Mouse (Mus musculus): ENCODE results near the gene Plbd2. TPM values are rescaled to one million over a fixed set of nuclear protein-coding genes. Genes with fewer than 3 reads are reported as not detected.
"Not testable (repeated sequence)": the region's sequence is repeated elsewhere in the genome, so short reads cannot be mapped to it uniquely, and the experiment has no call there.

The Plbd2 gene
- polyA plus RNA-seq, 1 experiment from 2014 or later: 24.0 TPM

- Histone ChIP-seq H3K4me2 (replicated peaks) (no peak overlapping the region), H3K36me3 (no peaks in the 10 kb centered on the region), H3K9me3 (no peaks in the 10 kb centered on the region), H3K27me3 (no peaks in the 10 kb centered on the region; the same call in 1 of the 2 replicates), H3K4me3 (no peak overlapping the region), H3K27ac (replicated peaks) (no peak overlapping the region), H3K9ac (replicated peaks) (no peak overlapping the region), H3K4me1 (peaks cover 34% of the 10 kb centered on the region)
- ATAC-seq (replicated peaks): no peak
- 55% methylated on average over 9 of the region's 9 CpGs for WGBS
Measured at GRCm38 (mm10) chr5:120506490-120506889, 3.1 kb upstream of the Plbd2 start.

GRCm38 (mm10) chr5:120505781-120506180 is 2.4 kb upstream of the Plbd2 start:
- no peaks in the 10 kb centered on the region for H3K27me3 ChIP-seq
- no peak overlapping the region for H3K4me2 ChIP-seq (replicated peaks)
- WGBS: 75% methylated on average over 9 of the region's 9 CpGs
- no peaks in the 10 kb centered on the region for H3K36me3 ChIP-seq
- H3K27ac ChIP-seq (replicated peaks): no peak overlapping the region
- H3K9ac ChIP-seq (replicated peaks): no peak overlapping the region
- H3K9me3 ChIP-seq: no peaks in the 10 kb centered on the region
- peaks cover 27% of the 10 kb centered on the region for H3K4me1 ChIP-seq
- no peak for ATAC-seq (replicated peaks)
- no peak overlapping the region for H3K4me3 ChIP-seq

- no peaks in the 10 kb centered on the region for H3K9me3 ChIP-seq
- H3K9ac ChIP-seq (replicated peaks): no peak overlapping the region
- no peak overlapping the region for H3K4me2 ChIP-seq (replicated peaks)
- H3K4me1 ChIP-seq: peaks cover 23% of the 10 kb centered on the region
- WGBS: 23% methylated on average over 16 of the region's 16 CpGs
- H3K4me3 ChIP-seq: no peak overlapping the region
- no peaks in the 10 kb centered on the region for H3K27me3 ChIP-seq
- ATAC-seq (replicated peaks): peak; percentile 33; the same call in 1 of the 2 replicates
- H3K36me3 ChIP-seq: no peaks in the 10 kb centered on the region
- no peak overlapping the region for H3K27ac ChIP-seq (replicated peaks)
Measured at GRCm38 (mm10) chr5:120505368-120505767, 1.9 kb upstream of the Plbd2 start.

GRCm38 (mm10) chr5:120502675-120503143 is 716 bp downstream of the Plbd2 start:
- no peaks in the 10 kb centered on the region for H3K36me3 ChIP-seq
- no peaks in the 10 kb centered on the region for H3K9me3 ChIP-seq
- H3K27me3 ChIP-seq: no peaks in the 10 kb centered on the region
- 6% methylated on average over 12 of the region's 12 CpGs for WGBS
- H3K27ac ChIP-seq (replicated peaks): no peak overlapping the region
- no peak for ATAC-seq (replicated peaks)
- H3K4me1 ChIP-seq: peaks cover 19% of the 10 kb centered on the region
- H3K4me2 ChIP-seq (replicated peaks): peak overlapping the region; percentile 94
- peak overlapping the region; percentile 83 for H3K9ac ChIP-seq (replicated peaks)
- peak overlapping the region; percentile 90 for H3K4me3 ChIP-seq

- Histone ChIP-seq H3K4me2 (replicated peaks) (peak overlapping the region; percentile 94), H3K4me1 (peaks cover 19% of the 10 kb centered on the region), H3K27ac (replicated peaks) (no peak overlapping the region), H3K27me3 (no peaks in the 10 kb centered on the region), H3K9me3 (no peaks in the 10 kb centered on the region), H3K9ac (replicated peaks) (0 out of 2 replicates have a peak overlapping the region, but pooled peaks have one; percentile 83), H3K36me3 (no peaks in the 10 kb centered on the region), H3K4me3 (peak overlapping the region; percentile 90)
- ATAC-seq (replicated peaks): no peak
- WGBS: 65% methylated on average over 9 of the region's 9 CpGs
Measured at GRCm38 (mm10) chr5:120502147-120502621, 1.2 kb downstream of the Plbd2 start.

- not testable (repeated sequence) for H3K4me2 ChIP-seq (replicated peaks); H3K27ac ChIP-seq (replicated peaks); H3K36me3 ChIP-seq; H3K9me3 ChIP-seq; H3K27me3 ChIP-seq; H3K9ac ChIP-seq (replicated peaks); ATAC-seq (replicated peaks); H3K4me3 ChIP-seq
- WGBS: 89% methylated on average over 9 of the region's 9 CpGs
- H3K4me1 ChIP-seq: peaks cover 15% of the 10 kb centered on the region
Measured at GRCm38 (mm10) chr5:120500609-120501008, 2.8 kb downstream of the Plbd2 start.

- Histone ChIP-seq H3K4me3 (no peak overlapping the region), H3K4me1 (peaks cover 15% of the 10 kb centered on the region), H3K36me3 (no peaks in the 10 kb centered on the region), H3K27me3 (no peaks in the 10 kb centered on the region), H3K27ac (replicated peaks) (no peak overlapping the region), H3K9ac (replicated peaks) (no peak overlapping the region), H3K4me2 (replicated peaks) (no peak overlapping the region), H3K9me3 (no peaks in the 10 kb centered on the region)
- no peak for ATAC-seq (replicated peaks)
- 85% methylated on average over 4 of the region's 4 CpGs for WGBS
Measured at GRCm38 (mm10) chr5:120499202-120499601, 4.2 kb downstream of the Plbd2 start.

- no peak for ATAC-seq (replicated peaks)
- H3K27me3 ChIP-seq: no peaks in the 10 kb centered on the region
- no peak overlapping the region for H3K4me2 ChIP-seq (replicated peaks)
- no peaks in the 10 kb centered on the region for H3K9me3 ChIP-seq
- no peak overlapping the region for H3K4me3 ChIP-seq
- H3K9ac ChIP-seq (replicated peaks): no peak overlapping the region
- peaks cover 9% of the 10 kb centered on the region for H3K4me1 ChIP-seq
- no peak overlapping the region for H3K27ac ChIP-seq (replicated peaks)
- 91% methylated on average over 3 of the region's 3 CpGs for WGBS
- 0 out of 2 replicates have a peak, but pooled peaks cover 10% of the 10 kb centered on the region for H3K36me3 ChIP-seq
Measured at GRCm38 (mm10) chr5:120497071-120497470, 6.4 kb downstream of the Plbd2 start.

- Histone ChIP-seq H3K4me1 (peaks cover 7% of the 10 kb centered on the region), H3K9ac (replicated peaks) (no peak overlapping the region), H3K36me3 (0 out of 2 replicates have a peak, but pooled peaks cover 10% of the 10 kb centered on the region), H3K27me3 (no peaks in the 10 kb centered on the region), H3K4me3 (no peak overlapping the region), H3K27ac (replicated peaks) (no peak overlapping the region), H3K4me2 (replicated peaks) (no peak overlapping the region), H3K9me3 (no peaks in the 10 kb centered on the region)
- ATAC-seq (replicated peaks): no peak
- 86% methylated on average over 13 of the region's 13 CpGs for WGBS
Measured at GRCm38 (mm10) chr5:120495703-120496226, 7.7 kb downstream of the Plbd2 start.

- 0 out of 2 replicates have a peak, but pooled peaks cover 10% of the 10 kb centered on the region for H3K36me3 ChIP-seq
- H3K4me2 ChIP-seq (replicated peaks): no peak overlapping the region
- peaks cover 13% of the 10 kb centered on the region for H3K4me1 ChIP-seq
- no peaks in the 10 kb centered on the region for H3K9me3 ChIP-seq
- H3K9ac ChIP-seq (replicated peaks): no peak overlapping the region
- 70% methylated on average over 10 of the region's 10 CpGs for WGBS
- no peak overlapping the region for H3K4me3 ChIP-seq
- no peaks in the 10 kb centered on the region for H3K27me3 ChIP-seq
- no peak overlapping the region for H3K27ac ChIP-seq (replicated peaks)
- ATAC-seq (replicated peaks): no peak
Measured at GRCm38 (mm10) chr5:120495064-120495702, 8.2 kb downstream of the Plbd2 start.

GRCm38 (mm10) chr5:120493873-120494395 is 9.5 kb downstream of the Plbd2 start:
- Histone ChIP-seq H3K9me3 (no peaks in the 10 kb centered on the region), H3K36me3 (0 out of 2 replicates have a peak, but pooled peaks cover 10% of the 10 kb centered on the region), H3K4me3 (no peak overlapping the region), H3K4me1 (peaks cover 14% of the 10 kb centered on the region), H3K27ac (replicated peaks) (no peak overlapping the region), H3K27me3 (no peaks in the 10 kb centered on the region), H3K9ac (replicated peaks) (no peak overlapping the region), H3K4me2 (replicated peaks) (no peak overlapping the region)
- ATAC-seq (replicated peaks): no peak
- 77% methylated on average over 9 of the region's 9 CpGs for WGBS

GRCm38 (mm10) chr5:120493440-120493839 is 10.0 kb downstream of the Plbd2 start:
- Histone ChIP-seq H3K36me3 (0 out of 2 replicates have a peak, but pooled peaks cover 10% of the 10 kb centered on the region), H3K9ac (replicated peaks) (no peak overlapping the region), H3K4me1 (peaks cover 14% of the 10 kb centered on the region)

More at GRCm38 (mm10) chr5:120493440-120493839, 10.0 kb downstream of the Plbd2 start:
- no peak overlapping the region for H3K4me2 ChIP-seq (replicated peaks)
- H3K27me3 ChIP-seq: no peaks in the 10 kb centered on the region
- whole genome bisulfite sequencing: 80% methylated on average over 6 of the region's 6 CpGs
- H3K4me3 ChIP-seq: no peak overlapping the region
- H3K27ac ChIP-seq (replicated peaks): no peak overlapping the region
- no peaks in the 10 kb centered on the region for H3K9me3 ChIP-seq
- ATAC-seq (replicated peaks): no peak
